Mouse (Mus musculus): ENCODE measurements around the gene Trim41. TPM values are rescaled to one million over a fixed set of nuclear protein-coding genes. Genes with fewer than 3 reads are reported as not detected.
"Not testable (repeated sequence)": the region's sequence is repeated elsewhere in the genome, so short reads cannot be mapped to it uniquely, and the experiment has no call there.

Trim41 gene
- polyA plus RNA-seq, 1 experiment from 2014 or later, result 6.1 TPM

DNA sequence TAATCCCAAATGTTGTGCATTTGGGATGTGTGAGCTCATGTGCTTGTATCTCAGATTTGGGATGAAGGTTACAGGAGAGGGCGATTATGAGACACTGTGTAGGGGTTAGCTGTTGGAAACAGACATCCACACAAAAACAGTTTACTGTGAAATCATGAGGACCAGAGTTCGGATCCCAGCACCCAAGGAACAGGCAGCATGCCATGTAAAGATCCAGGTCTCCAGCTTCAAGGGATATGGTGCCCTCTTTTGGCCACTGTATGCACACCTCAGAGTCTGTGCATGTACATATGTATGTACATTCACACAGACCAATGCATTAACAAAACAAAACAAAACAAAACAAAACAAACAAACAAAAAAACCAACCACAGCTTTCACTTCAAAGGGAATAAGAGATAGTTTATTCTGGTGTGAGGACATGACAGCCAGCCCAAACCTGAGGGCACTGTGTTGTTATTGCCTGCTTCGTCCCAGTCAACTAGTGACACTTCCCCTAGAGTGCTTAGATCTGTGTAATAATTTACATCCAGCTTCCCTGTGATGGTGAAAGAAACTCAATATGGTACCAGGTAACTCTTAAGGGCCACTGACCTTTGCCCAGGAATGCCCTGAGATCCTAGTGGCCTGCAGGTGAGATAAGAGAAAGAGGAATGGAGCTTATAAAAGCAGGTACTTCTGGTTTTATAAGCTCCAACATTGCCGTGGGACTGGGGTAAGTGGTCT is 34.3 kb upstream of the Trim41 start:
- H3K27ac ChIP-seq (ENCODE audit: low read depth, low read length), result no peak overlapping the region
- H3K27me3 ChIP-seq (ENCODE audit: control insufficient read depth, insufficient read depth, low read length), result no peaks in the 10 kb centered on the region
- no peaks in the 10 kb centered on the region for H3K36me3 ChIP-seq (ENCODE audit: control insufficient read depth, insufficient read depth, low read length)
- no peak overlapping the region for H3K4me2 ChIP-seq (replicated peaks; ENCODE audit: low read depth, low read length)
- no peak overlapping the region for H3K4me3 ChIP-seq (ENCODE audit: low read length)
- WGBS, result 77% methylated on average over 4 of the region's 4 CpGs
- H3K9me3 ChIP-seq (ENCODE audit: control insufficient read depth, low read length), result peaks cover 6% of the 10 kb centered on the region; the same call in 1 of the 2 replicates
- no peak overlapping the region for H3K9ac ChIP-seq (ENCODE audit: low read depth, low read length)
- ATAC-seq (ENCODE audit: low FRiP score, low TSS enrichment), result no peak
- 0 out of 2 replicates have a peak, but pooled peaks cover 7% of the 10 kb centered on the region for H3K4me1 ChIP-seq (ENCODE audit: control insufficient read depth, insufficient read depth, low read length)

- no peak for ATAC-seq (ENCODE audit: low FRiP score, low TSS enrichment)
- H3K4me2 ChIP-seq (replicated peaks; ENCODE audit: low read depth, low read length), result no peak overlapping the region
Measured at GRCm38 (mm10) chr11:48850240-48850639, 33.1 kb upstream of the Trim41 start.

DNA sequence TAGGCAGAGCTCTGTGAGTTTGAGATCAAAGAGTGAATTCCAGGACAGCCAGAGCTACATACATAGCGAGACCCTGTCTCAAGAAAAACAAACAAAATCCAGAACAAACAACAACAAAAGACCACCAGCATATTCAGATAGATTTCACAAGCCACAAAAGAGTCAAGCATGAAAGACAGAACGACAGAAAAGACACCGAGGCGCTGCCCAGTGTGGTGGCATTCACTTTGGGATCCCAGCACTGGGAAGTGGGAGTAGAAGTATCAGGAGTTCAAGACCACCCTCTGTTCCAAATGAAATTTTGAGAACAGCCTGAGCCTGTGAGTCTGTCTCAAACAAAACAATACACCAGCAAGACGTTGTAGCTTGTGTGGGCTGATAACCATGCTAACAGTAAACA is 29.7 kb upstream of the Trim41 start:
- H3K4me1 ChIP-seq (ENCODE audit: control insufficient read depth, insufficient read depth, low read length), result no peaks in the 10 kb centered on the region
- no peak overlapping the region for H3K9ac ChIP-seq (ENCODE audit: low read depth, low read length)
- H3K4me3 ChIP-seq (ENCODE audit: low read length), result no peak overlapping the region
- no peak for ATAC-seq (ENCODE audit: low FRiP score, low TSS enrichment)
- no peak overlapping the region for H3K27ac ChIP-seq (ENCODE audit: low read depth, low read length)
- H3K9me3 ChIP-seq (ENCODE audit: control insufficient read depth, low read length), result peaks cover 6% of the 10 kb centered on the region; the same call in 1 of the 2 replicates
- WGBS, result 69% methylated on average over 5 of the region's 5 CpGs
- H3K27me3 ChIP-seq (ENCODE audit: control insufficient read depth, insufficient read depth, low read length), result no peaks in the 10 kb centered on the region
- H3K36me3 ChIP-seq (ENCODE audit: control insufficient read depth, insufficient read depth, low read length), result no peaks in the 10 kb centered on the region
- no peak overlapping the region for H3K4me2 ChIP-seq (replicated peaks; ENCODE audit: low read depth, low read length)

More at GRCm38 (mm10) chr11:48850240-48850639, 33.1 kb upstream of the Trim41 start:
- H3K9me3 ChIP-seq (ENCODE audit: control insufficient read depth, low read length), result peaks cover 6% of the 10 kb centered on the region; the same call in 1 of the 2 replicates
- 0 out of 2 replicates have a peak, but pooled peaks cover 7% of the 10 kb centered on the region for H3K4me1 ChIP-seq (ENCODE audit: control insufficient read depth, insufficient read depth, low read length)
- no peaks in the 10 kb centered on the region for H3K27me3 ChIP-seq (ENCODE audit: control insufficient read depth, insufficient read depth, low read length)
- no peak overlapping the region for H3K4me3 ChIP-seq (ENCODE audit: low read length)
- no peak overlapping the region for H3K27ac ChIP-seq (ENCODE audit: low read depth, low read length)
- no peaks in the 10 kb centered on the region for H3K36me3 ChIP-seq (ENCODE audit: control insufficient read depth, insufficient read depth, low read length)
- 38% methylated on average over 2 of the region's 2 CpGs for WGBS
- H3K9ac ChIP-seq (ENCODE audit: low read depth, low read length), result no peak overlapping the region

DNA sequence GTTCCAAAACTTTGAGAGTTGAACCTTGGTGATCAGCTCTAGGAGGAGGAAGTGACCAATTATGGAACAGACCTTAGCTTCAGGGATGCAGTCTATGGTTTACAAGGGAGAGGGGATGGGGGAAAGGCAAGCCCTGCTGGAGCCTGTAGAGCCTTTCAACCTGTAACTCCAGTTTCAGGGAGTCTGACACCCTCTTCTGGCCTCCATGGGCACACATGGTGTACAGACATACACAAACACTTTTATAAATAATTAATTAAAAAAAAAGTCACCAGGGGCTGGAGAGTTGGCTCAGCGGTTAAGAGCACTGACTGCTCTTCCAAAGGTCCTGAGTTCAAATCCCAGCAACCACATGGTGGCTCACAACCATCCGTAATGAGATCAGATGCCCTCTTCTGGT is 29.2 kb upstream of the Trim41 start:
- not testable (repeated sequence) for H3K4me1 ChIP-seq (ENCODE audit: control insufficient read depth, insufficient read depth, low read length); H3K4me3 ChIP-seq (ENCODE audit: low read length); H3K36me3 ChIP-seq (ENCODE audit: control insufficient read depth, insufficient read depth, low read length); H3K4me2 ChIP-seq (replicated peaks; ENCODE audit: low read depth, low read length); H3K27me3 ChIP-seq (ENCODE audit: control insufficient read depth, insufficient read depth, low read length); H3K27ac ChIP-seq (ENCODE audit: low read depth, low read length); ATAC-seq (ENCODE audit: low FRiP score, low TSS enrichment); H3K9me3 ChIP-seq (ENCODE audit: control insufficient read depth, low read length); H3K9ac ChIP-seq (ENCODE audit: low read depth, low read length)
- WGBS, result 69% methylated on average over 2 of the region's 2 CpGs

DNA sequence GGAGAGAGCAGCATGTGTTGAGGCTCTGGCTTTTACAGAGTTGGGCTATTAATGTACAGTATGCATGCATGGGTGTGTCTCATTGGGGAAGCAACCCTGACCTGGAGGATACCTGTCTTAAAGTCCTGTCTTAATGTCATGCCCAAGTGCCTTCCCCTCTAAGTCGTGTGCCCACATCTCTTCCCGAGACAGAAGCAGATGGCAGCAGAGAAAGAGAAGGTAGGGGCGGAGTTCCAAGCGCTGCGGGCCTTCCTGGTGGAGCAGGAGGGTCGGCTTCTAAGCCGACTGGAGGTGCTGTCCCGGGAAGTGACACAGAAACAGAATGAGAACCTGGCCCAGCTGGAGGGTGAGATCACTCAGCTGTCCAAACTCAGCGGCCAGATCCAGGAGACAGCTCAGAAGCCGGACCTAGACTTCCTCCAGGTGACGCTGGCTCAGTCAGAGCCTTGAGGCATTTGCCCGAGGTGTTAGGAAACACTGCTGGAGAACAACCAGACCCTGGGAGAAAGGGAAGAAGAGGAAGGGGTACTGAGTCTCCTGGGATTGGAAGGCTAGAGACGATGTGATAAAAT is 28.2 kb upstream of the Trim41 start:
- no peaks in the 10 kb centered on the region for H3K27me3 ChIP-seq (ENCODE audit: control insufficient read depth, insufficient read depth, low read length)
- 26% methylated on average over 13 of the region's 13 CpGs for WGBS
- ATAC-seq (ENCODE audit: low FRiP score, low TSS enrichment), result no peak
- H3K9ac ChIP-seq (ENCODE audit: low read depth, low read length), result no peak overlapping the region
- H3K36me3 ChIP-seq (ENCODE audit: control insufficient read depth, insufficient read depth, low read length), result no peaks in the 10 kb centered on the region
- H3K27ac ChIP-seq (ENCODE audit: low read depth, low read length), result no peak overlapping the region
- no peaks in the 10 kb centered on the region for H3K9me3 ChIP-seq (ENCODE audit: control insufficient read depth, low read length)
- H3K4me3 ChIP-seq (ENCODE audit: low read length), result no peak overlapping the region
- H3K4me2 ChIP-seq (replicated peaks; ENCODE audit: low read depth, low read length), result no peak overlapping the region
- no peaks in the 10 kb centered on the region for H3K4me1 ChIP-seq (ENCODE audit: control insufficient read depth, insufficient read depth, low read length)

DNA sequence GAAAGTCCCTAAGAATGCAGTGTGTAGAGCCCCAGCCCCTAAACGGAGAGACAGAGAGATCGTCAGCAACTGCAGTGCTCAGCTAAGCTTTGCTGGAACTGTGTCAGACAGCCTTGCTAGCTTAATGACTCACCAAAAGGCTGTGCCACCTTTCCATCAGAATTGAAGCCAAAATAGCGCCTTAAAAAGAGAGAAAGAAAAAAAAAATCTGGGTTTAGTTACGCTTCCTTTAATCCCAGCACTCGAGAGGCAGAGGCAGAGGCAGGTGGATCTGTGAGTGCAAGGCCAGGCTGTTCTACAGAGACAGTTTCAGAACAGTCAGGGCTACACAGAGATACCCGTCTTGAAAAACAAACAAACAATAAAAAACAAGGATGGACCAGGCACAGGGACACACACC is 27.2 kb upstream of the Trim41 start:
- Histone ChIP-seq H3K36me3 (ENCODE audit: control insufficient read depth, insufficient read depth, low read length) (no peaks in the 10 kb centered on the region), H3K9me3 (ENCODE audit: control insufficient read depth, low read length) (no peaks in the 10 kb centered on the region), H3K4me1 (ENCODE audit: control insufficient read depth, insufficient read depth, low read length) (no peaks in the 10 kb centered on the region), H3K9ac (ENCODE audit: low read depth, low read length) (no peak overlapping the region), H3K27me3 (ENCODE audit: control insufficient read depth, insufficient read depth, low read length) (no peaks in the 10 kb centered on the region), H3K4me3 (ENCODE audit: low read length) (no peak overlapping the region), H3K27ac (ENCODE audit: low read depth, low read length) (no peak overlapping the region), H3K4me2 (replicated peaks; ENCODE audit: low read depth, low read length) (no peak overlapping the region)
- no peak for ATAC-seq (ENCODE audit: low FRiP score, low TSS enrichment)
- WGBS, result 54% methylated on average over 6 of the region's 6 CpGs

- WGBS, result 84% methylated on average over 11 of the region's 11 CpGs
- H3K27ac ChIP-seq (ENCODE audit: low read depth, low read length), result no peak overlapping the region
- no peaks in the 10 kb centered on the region for H3K9me3 ChIP-seq (ENCODE audit: control insufficient read depth, low read length)
- H3K4me1 ChIP-seq (ENCODE audit: control insufficient read depth, insufficient read depth, low read length), result peaks cover 3% of the 10 kb centered on the region; the same call in 1 of the 2 replicates
- no peaks in the 10 kb centered on the region for H3K36me3 ChIP-seq (ENCODE audit: control insufficient read depth, insufficient read depth, low read length)
- H3K4me3 ChIP-seq (ENCODE audit: low read length), result no peak overlapping the region
- no peaks in the 10 kb centered on the region for H3K27me3 ChIP-seq (ENCODE audit: control insufficient read depth, insufficient read depth, low read length)
- H3K4me2 ChIP-seq (replicated peaks; ENCODE audit: low read depth, low read length), result no peak overlapping the region
- ATAC-seq (ENCODE audit: low FRiP score, low TSS enrichment), result no peak
- H3K9ac ChIP-seq (ENCODE audit: low read depth, low read length), result no peak overlapping the region
Measured at GRCm38 (mm10) chr11:48843202-48843601, 26.0 kb upstream of the Trim41 start.

GRCm38 (mm10) chr11:48842378-48842792 is 25.2 kb upstream of the Trim41 start:
- Histone ChIP-seq H3K36me3 (ENCODE audit: control insufficient read depth, insufficient read depth, low read length) (no peaks in the 10 kb centered on the region), H3K4me2 (replicated peaks; ENCODE audit: low read depth, low read length) (no peak overlapping the region), H3K9me3 (ENCODE audit: control insufficient read depth, low read length) (no peaks in the 10 kb centered on the region), H3K4me3 (ENCODE audit: low read length) (no peak overlapping the region), H3K9ac (ENCODE audit: low read depth, low read length) (no peak overlapping the region), H3K4me1 (ENCODE audit: control insufficient read depth, insufficient read depth, low read length) (peaks cover 3% of the 10 kb centered on the region; the same call in 1 of the 2 replicates), H3K27me3 (ENCODE audit: control insufficient read depth, insufficient read depth, low read length) (no peaks in the 10 kb centered on the region), H3K27ac (ENCODE audit: low read depth, low read length) (no peak overlapping the region)
- 85% methylated on average over 4 of the region's 4 CpGs for WGBS
- no peak for ATAC-seq (ENCODE audit: low FRiP score, low TSS enrichment)

DNA sequence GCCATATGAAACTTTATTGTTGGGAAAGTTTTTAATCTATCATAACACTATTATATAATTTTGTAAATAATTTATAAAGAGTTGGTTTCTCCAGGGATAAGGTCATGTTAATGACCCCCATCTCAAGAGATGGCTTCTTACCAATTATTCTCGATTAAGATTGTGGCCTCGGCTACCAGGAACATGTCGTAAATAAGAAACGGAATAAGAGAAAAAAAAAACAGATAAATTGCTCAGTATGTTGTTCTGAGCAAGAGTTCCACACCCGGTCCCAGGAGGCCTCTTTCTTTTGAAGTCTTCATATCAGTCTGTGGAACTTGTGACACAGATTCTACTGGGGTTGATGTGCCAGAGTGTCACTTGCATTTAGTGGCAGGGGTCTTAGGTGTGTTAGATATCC is 24.1 kb upstream of the Trim41 start:
- Histone ChIP-seq H3K27me3 (ENCODE audit: control insufficient read depth, insufficient read depth, low read length) (peaks cover 1% of the 10 kb centered on the region; the same call in 1 of the 2 replicates), H3K36me3 (ENCODE audit: control insufficient read depth, insufficient read depth, low read length) (no peaks in the 10 kb centered on the region), H3K4me2 (replicated peaks; ENCODE audit: low read depth, low read length) (no peak overlapping the region), H3K4me1 (ENCODE audit: control insufficient read depth, insufficient read depth, low read length) (peaks cover 3% of the 10 kb centered on the region; the same call in 1 of the 2 replicates), H3K9me3 (ENCODE audit: control insufficient read depth, low read length) (no peaks in the 10 kb centered on the region), H3K9ac (ENCODE audit: low read depth, low read length) (no peak overlapping the region), H3K27ac (ENCODE audit: low read depth, low read length) (no peak overlapping the region), H3K4me3 (ENCODE audit: low read length) (no peak overlapping the region)
- no peak for ATAC-seq (ENCODE audit: low FRiP score, low TSS enrichment)
- 70% methylated on average over 5 of the region's 5 CpGs for WGBS

Measured in kidney, embryonic 14.5 days (tissue).